Mouse (Mus musculus) cerebellum, adult 11 months (tissue): ENCODE measurements around the gene Trp53tg5.
A peak's percentile ranks its signal among the peaks of the same experiment; 100 is the strongest.

Source experiments
- DNase-seq: peaks from one replicate; pipeline ENCODE4 v3.0.0; 2022

Gene Trp53tg5

DNA sequence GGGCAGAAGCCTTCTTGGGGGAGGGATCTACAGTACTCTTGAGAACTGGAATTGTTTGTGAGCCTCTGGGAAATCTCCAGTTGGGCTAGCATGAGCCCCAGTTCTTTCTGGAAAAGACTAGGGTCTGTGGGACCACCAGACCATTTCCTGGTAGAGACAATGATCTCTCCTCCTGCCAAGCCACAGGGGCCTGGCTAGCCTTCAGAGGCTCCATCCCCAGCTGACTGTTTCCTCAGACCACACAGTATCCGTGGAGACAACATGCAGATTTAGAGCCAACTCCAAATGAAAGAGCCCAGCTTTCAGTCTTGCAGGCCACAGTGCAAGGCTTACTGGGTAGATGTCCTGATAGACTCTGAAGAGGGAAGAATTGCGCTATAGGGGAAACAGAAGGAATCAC, 20.6 kb upstream of the Trp53tg5 start:
- no peak for DNase-seq

DNA sequence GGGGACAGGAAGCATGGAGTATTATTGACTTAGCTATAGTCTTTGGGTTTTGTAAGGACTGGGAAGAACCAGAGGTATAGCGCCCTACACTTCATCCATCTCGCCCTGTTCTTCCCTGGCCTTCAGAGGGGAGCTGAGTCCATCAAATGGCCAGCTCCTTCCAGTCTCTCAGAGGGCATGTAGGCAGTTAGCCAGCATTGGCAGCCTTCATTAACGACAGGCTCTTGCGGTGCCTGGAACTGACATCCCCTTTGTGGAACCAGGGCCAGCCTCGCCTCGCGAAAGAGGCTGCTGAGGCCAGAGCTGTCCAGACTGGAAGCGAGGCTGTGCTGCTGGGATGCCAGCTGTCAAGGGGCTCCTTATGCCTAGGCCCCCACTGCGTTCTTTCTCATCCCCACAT, 14.3 kb upstream of the Trp53tg5 start:
- DNase-seq = peak; percentile 73

DNA sequence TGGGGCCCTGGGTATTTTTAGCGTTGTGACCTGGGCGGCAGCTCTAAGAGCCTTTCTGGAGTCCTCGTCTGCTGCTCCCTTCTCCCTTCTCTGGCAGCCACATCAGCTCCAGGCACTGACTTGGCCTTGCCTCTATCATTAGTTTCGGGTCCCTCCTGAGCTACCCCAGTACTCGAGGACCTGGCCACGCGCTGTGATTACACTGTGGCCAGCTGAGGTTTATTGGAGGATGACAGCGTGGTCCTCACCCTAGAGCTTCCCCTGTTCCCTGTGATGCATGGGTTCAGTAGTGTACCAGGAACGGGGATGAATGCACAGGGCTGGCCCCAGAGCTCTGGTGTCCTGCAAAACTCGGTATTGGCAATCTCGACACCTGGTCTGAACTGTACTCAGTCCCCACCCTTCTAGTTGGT, 13.6 kb upstream of the Trp53tg5 start:
- DNase-seq = no peak

DNA sequence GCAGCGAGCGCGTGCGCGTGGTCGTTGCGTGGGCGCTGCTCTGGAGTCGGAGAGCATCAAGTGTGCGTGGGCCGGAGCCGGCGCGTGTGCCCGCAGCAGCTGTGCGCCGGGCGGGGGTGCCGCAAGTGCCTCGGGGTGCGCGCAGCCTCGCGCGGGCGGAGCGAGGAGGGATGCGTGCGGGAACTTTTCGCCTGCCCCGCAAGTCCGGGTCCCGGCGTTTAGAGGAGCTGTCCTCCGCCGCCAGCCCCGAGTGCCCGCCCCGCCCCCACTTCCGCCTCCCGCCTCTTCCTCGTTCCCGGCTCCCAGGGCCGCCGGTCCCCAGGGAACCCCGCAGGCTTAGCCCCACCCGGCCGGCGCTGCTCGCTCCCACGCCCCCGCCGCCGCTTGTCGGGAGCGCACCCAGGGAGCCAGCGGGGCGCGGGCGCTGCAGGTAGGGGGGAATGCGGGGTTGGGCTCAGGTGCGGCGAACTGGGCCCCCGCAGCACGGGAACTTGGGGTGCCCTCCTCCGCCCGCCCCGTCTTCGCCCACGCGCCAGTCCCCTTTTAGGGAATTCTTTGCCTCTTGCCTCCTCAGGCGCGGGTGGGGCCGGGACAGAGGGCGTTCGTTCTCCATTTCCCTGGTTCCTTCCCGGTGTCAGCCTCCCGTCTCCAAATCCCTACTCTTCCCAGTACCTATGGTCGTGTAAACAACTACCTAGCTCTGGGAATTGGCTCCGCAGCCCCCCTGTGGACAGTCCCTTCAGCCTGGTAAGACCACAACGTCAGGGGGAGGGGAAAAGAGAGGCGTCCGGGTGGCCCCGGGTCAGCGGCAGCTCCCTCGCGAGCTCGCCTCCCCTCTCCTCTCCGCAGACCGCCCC, 13.0 kb upstream of the Trp53tg5 start:
- DNase-seq = peak; percentile 74

DNA sequence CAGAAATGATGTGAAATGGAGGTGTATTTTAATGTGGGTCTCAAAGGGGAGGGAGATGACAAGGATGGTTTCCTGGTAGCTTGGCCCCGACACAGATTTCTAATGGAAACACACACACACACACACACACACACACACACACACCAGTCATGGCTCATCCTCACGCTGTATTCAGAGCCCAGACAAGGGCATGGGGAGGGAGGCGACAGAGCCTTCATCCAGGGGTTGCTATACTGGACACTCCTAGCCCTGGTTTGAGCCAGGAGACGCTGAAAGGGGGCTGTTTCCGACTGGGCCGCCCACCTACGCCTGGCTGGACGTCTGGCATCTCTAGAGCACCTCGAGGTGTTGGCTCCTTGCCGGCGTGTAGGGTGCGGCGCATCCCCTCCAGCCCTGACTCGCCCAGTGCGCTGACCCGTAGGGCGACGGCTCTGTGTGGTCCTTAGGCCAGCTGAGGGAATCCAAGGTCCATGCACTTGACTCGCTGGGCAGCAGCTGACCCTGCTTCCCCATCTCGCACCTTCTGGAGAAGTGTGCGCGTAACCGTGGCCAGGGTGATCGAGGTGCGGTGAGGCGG, 12.2 kb upstream of the Trp53tg5 start, which contains the start of gene Dbndd2:
Gene Dbndd2 (plus strand): TSS at position 426 of the 577 bp plus-strand sequence.
- no peak for DNase-seq

DNA sequence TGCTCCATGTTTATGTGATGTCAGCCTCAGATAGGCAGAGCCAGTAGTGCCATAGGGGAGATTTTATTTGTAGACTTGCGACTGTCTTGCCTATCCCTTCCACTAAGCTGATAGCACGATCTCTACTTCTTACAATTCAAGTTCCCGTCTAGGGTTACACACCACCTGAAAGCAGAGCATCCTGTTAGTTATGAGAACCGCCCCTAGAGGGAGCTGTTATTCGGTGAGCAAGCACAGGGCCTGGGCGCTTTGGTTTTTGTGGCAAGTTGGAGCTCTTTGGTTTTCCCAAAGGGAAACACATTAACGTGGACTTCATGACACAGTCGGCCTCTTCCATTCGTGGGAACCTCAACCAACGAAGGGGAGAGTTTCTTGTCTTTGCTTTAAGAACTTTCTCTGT, 3.3 kb downstream of the Trp53tg5 start:
- DNase-seq = no peak

DNA sequence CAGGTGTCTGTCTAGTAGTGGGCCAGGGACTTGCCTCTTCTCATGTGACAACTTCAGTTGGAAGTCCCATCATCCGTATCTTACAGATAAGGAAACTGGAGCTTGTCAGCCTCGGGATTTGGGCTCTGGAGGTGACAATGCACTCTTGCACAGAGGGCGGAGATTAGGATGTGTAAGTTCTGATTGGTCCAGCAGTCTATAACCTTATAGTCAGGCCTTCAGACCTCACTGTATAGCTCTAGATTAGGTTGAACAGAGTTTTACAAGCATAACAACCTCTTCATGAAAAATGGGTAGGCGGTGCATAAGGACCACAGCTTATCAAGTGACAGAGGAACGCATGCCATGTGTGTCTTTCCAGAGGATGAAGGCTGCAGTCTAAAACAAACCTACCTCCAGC, 6.7 kb downstream of the Trp53tg5 start:
- DNase-seq = no peak

DNA sequence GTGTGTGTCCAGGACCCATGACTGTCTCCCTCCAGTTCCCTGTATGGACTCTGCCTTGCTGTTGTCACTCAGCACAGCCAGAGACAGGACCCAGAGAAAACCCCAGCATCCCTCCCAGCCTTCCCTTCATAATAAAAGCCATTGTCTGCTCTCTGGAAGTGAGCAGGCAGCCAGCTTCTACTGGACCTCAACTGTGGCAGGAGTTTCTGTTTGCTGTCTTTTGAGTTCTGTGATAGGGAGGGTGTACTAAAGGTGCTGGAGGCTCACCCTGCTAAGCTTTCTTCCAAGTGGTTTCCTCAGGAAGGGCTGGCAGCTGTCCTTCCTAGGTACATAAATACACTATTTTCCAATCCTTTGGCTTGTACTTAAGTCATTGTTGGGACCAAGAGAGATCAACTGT, 8.4 kb downstream of the Trp53tg5 start:
- DNase-seq = no peak

GRCm38 (mm10) chr2:164460745-164461551, 12.6 kb downstream of the Trp53tg5 start, which contains the start of gene Gm20458:
Gene Gm20458, plus strand, starts transcription at chr2:164460967.
- peak; percentile 97 for DNase-seq

GRCm38 (mm10) chr2:164458535-164458934, 15.0 kb downstream of the Trp53tg5 start:
- no peak for DNase-seq

DNA sequence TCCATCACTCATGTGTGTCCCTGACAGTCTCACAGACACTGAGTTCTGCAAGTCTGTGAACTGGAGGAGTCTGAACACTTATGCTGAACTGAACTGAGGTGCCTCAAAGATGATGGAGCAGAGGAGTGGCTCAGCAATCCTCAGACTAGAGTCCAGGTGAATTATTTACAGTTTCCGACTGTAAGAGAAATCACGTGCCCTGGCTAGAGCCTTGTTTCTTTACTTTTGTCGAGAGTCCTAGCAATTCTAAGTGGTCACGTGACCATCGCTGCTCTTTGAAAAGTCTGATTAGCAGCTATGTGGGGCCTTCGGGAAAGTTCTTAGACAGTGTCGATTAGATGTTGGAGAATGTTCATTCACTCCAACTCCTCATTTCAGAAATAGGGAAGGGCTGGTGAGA, 15.6 kb downstream of the Trp53tg5 start:
- no peak for DNase-seq

DNA sequence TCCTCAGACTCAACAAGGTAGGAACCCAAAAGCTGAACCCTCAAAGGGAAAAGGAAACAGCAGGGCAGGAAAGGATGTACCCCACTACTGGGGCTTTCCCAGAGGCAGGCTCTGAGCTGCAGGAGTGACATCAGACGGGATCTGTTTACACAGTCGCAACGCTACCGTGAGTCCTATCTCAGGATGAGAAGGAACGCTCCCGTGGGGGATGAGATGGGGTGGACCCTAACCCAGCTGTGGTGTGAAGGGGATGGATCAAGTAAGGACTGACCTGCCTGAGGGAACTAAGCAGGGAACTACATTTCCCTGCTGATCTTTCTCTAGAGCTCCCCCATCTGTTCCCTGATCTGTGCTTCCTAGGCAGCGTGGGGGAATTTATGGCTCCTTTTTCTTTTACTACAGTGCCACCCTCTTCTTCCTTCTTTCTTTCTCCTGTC, 16.6 kb downstream of the Trp53tg5 start, which contains the start of gene Sys1:
Gene Sys1 (plus strand): TSS at position 101 of the 437 bp plus-strand sequence.
- DNase-seq = no peak

- DNase-seq = no peak
Measured at GRCm38 (mm10) chr2:164456413-164456812, 17.1 kb downstream of the Trp53tg5 start.

- no peak for DNase-seq
Measured at GRCm38 (mm10) chr2:164455421-164456190, 17.9 kb downstream of the Trp53tg5 start.

- no peak for DNase-seq
Measured at GRCm38 (mm10) chr2:164454846-164455245, 18.7 kb downstream of the Trp53tg5 start.

DNA sequence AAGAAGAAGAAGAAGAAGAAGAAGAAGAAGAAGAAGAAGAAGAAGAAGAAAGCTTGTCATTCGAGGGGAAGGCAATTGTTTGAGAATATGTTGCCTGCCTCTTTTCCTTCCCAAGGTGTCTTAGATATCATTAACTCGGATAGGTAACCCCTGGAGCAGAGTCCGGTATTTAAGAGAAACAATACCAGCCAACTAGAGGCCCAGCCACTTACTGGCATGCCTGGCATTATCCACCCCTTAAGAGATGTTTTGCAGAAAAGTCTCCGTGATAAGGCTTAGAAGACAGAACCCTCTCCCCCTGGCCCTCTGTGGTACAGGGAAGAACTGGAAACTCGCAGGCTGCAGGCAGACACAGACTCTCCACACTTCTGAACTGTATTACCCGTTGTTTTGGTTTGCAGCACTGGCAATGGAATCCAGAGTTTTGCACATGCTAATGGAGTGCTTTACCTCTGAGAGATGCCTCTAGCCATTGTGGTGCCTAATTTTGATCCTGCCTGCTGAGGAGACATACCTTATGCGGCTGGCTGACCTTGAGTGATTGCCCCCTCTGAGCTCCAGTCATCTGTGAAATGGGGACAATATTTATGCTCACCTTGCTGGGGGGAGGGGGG, 19.5 kb downstream of the Trp53tg5 start:
- DNase-seq = no peak

DNA sequence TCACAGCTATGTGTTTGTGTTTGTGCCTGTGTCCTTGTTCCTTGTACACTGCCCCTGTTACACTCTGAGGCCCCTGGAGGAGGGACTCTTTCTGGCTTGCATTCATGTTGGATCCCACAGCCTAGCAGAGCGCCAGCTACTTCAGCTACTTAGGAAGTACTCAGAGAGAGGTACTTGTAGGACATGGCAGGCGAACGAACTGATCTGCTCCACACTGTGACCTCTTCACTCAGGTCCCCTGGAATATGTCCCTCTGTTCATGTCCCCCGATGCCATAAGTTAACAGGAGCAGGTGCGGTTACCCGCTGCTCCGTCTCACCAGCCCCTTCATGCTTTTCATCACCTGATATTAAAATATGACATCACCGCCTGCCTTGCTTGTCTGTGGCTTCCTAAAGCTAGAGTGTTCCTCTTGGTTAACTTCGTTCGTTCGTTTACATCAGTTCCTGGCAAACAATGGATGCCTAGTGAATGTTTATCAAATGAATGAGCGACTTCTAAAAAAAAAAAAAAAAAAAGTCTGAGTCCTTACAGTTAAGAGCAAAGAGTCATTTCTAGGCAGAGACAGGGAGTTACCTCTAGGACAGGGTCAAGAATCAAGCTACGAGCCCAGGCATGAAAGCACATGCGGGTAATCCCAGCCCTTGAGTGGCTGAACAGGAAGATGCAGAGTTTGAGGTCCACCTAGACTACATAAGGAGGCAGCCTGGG, 20.3 kb downstream of the Trp53tg5 start:
- no peak for DNase-seq

- DNase-seq = no peak
Measured at GRCm38 (mm10) chr2:164452000-164452676, 21.4 kb downstream of the Trp53tg5 start.

DNA sequence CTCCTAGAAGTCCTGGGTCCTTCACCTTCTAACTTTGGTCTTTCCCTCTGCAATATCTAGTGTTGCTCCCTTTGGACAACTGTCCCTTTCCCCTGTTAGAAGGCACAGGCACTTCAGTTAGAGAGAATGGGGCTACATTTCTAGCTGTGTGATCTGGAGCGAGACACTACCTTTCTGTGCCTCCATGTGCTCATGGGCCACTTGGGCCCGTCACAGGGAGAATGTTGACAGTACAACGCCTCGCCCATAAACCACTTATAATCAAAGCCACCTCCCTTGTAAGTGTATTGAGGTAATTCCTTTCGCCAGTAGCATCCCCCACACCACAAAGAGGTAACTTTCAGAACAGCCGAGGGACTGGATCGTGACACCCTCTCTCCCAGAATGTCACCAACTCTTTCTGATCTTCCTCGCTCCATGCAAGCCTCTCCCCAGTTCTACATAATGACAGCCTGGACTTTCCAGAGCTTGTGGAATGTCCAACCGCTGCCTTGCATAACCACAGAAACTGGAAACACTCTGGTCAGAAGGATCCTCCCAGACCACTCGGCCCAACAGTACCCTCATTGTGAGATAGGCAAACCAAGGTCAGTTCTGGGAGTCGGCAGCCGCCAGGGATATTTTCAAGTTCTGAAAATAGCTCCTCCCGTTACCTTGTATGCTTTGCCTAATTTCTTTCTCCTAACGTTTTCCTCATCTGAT, 24.0 kb downstream of the Trp53tg5 start:
- no peak for DNase-seq

DNA sequence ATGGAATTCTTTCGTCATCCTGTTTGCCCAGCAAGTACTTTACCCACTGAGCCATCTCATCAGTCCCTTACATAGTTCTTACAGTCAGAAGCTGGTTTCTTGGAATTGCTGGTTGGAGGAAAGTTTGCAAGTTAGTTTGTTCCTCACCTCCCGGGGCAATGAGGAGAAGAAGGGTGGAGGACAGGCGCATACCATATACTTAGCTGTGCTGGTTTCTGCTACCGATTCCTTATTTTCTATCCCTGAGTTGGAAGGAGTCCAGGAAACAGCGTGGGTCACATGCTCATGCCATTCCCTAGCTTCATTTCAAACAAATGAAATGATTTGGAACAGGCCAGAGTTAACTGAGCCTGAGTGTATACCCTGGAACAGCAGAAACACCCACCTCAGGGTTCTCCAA, 24.6 kb downstream of the Trp53tg5 start:
- no peak for DNase-seq
